Mouse (Mus musculus): ENCODE results near the gene Lag3. TPM values are rescaled to one million over a fixed set of nuclear protein-coding genes. Genes with fewer than 3 reads are reported as not detected.

Gene Lag3
- total RNA-seq, 2 experiments from 2014 or later: 2.1 to 2.3 TPM

GRCm38 (mm10) chr6:124919695-124920317, 8.3 kb upstream of the Lag3 start, which contains the start of gene Ptms:
TSS of gene Ptms (minus strand) at chr6:124920103.
- DNase-seq: peak; percentile 91 to 93

- DNase-seq: no peak
These were observed 7.6 kb upstream of the Lag3 start for GRCm38 (mm10) chr6:124918890-124919627.

GRCm38 (mm10) chr6:124918331-124918690, 6.8 kb upstream of the Lag3 start:
- DNase-seq: no peak

GRCm38 (mm10) chr6:124917518-124918330, 6.2 kb upstream of the Lag3 start:
- peak; percentile 92 to 93 for DNase-seq

GRCm38 (mm10) chr6:124916695-124917517, 5.4 kb upstream of the Lag3 start:
- DNase-seq: peak; percentile 88 to 91

- DNase-seq: peak; percentile 57 to 59
These were observed 4.6 kb upstream of the Lag3 start for GRCm38 (mm10) chr6:124915942-124916694.

- DNase-seq: no peak
These were observed 3.8 kb upstream of the Lag3 start for GRCm38 (mm10) chr6:124915160-124915941.

- no peak for DNase-seq
These were observed 3.0 kb upstream of the Lag3 start for GRCm38 (mm10) chr6:124914511-124914910.

GRCm38 (mm10) chr6:124913721-124914285, 2.3 kb upstream of the Lag3 start:
- DNase-seq: no peak

- DNase-seq: no peak
These were observed 1.7 kb upstream of the Lag3 start for GRCm38 (mm10) chr6:124913214-124913613.

- no peak for DNase-seq
These were observed 1.5 kb downstream of the Lag3 start for GRCm38 (mm10) chr6:124910032-124910431.

GRCm38 (mm10) chr6:124907767-124908166, 3.7 kb downstream of the Lag3 start:
- DNase-seq: no peak

GRCm38 (mm10) chr6:124904991-124905860, 6.3 kb downstream of the Lag3 start:
- no peak for DNase-seq

- peak; percentile 54 to 66 for DNase-seq
These were observed 7.1 kb downstream of the Lag3 start for GRCm38 (mm10) chr6:124904161-124904981.

- peak; percentile 88 to 91 for DNase-seq
These were observed 7.8 kb downstream of the Lag3 start for GRCm38 (mm10) chr6:124903580-124904151.

- no peak for DNase-seq
These were observed 9.7 kb downstream of the Lag3 start for GRCm38 (mm10) chr6:124901851-124902250.

GRCm38 (mm10) chr6:124900801-124901480, 10.6 kb downstream of the Lag3 start:
- DNase-seq: no peak
